Mouse (Mus musculus): ENCODE data around the gene Ptprr. TPM values are rescaled to one million over a fixed set of nuclear protein-coding genes. Genes with fewer than 3 reads are reported as not detected.

The Ptprr gene
- polyA plus RNA-seq, 1 experiment from 2014 or later: 0.20 TPM

GRCm38 (mm10) chr10:116266561-116267433 lies 248.8 kb downstream of the Ptprr start:
- no peak for ATAC-seq (ENCODE audit: insufficient number of reproducible peaks, low FRiP score, low TSS enrichment, low read depth)

GRCm38 (mm10) chr10:116267434-116267822 lies 249.4 kb downstream of the Ptprr start:
- H3K4me1 ChIP-seq (ENCODE audit: control insufficient read depth, insufficient read depth, low read length): no peaks in the 10 kb centered on the region
- DNase-seq (ENCODE audit: low spot score): no peak
- no peak overlapping the region for H3K27ac ChIP-seq (replicated peaks; ENCODE audit: low read depth, low read length)
- H3K9ac ChIP-seq (ENCODE audit: low read length): no peak overlapping the region
- ATAC-seq (ENCODE audit: insufficient number of reproducible peaks, low FRiP score, low TSS enrichment, low read depth): no peak
- WGBS: 84% methylated on average over 4 of the region's 4 CpGs
- no peaks in the 10 kb centered on the region for H3K27me3 ChIP-seq (ENCODE audit: control insufficient read depth, insufficient read depth, low read length)
- H3K4me3 ChIP-seq (ENCODE audit: low read depth, low read length): no peak overlapping the region
- H3K4me2 ChIP-seq (ENCODE audit: low read depth, severe bottlenecking): no peak overlapping the region
- no peaks in the 10 kb centered on the region for H3K9me3 ChIP-seq (ENCODE audit: control insufficient read depth, low read length)
- no peaks in the 10 kb centered on the region for H3K36me3 ChIP-seq (ENCODE audit: control insufficient read depth, insufficient read depth, low read length)

More at GRCm38 (mm10) chr10:116266561-116267433, 248.8 kb downstream of the Ptprr start:
- no peak overlapping the region for H3K9ac ChIP-seq (ENCODE audit: low read length)
- 87% methylated on average over 15 of the region's 15 CpGs for WGBS
- no peaks in the 10 kb centered on the region for H3K4me1 ChIP-seq (ENCODE audit: control insufficient read depth, insufficient read depth, low read length)
- no peak overlapping the region for H3K4me2 ChIP-seq (ENCODE audit: low read depth, severe bottlenecking)
- no peak overlapping the region for H3K27ac ChIP-seq (replicated peaks; ENCODE audit: low read depth, low read length)
- H3K9me3 ChIP-seq (ENCODE audit: control insufficient read depth, low read length): no peaks in the 10 kb centered on the region
- no peak for DNase-seq (ENCODE audit: low spot score)
- H3K27me3 ChIP-seq (ENCODE audit: control insufficient read depth, insufficient read depth, low read length): no peaks in the 10 kb centered on the region
- no peak overlapping the region for H3K4me3 ChIP-seq (ENCODE audit: low read depth, low read length)
- H3K36me3 ChIP-seq (ENCODE audit: control insufficient read depth, insufficient read depth, low read length): no peaks in the 10 kb centered on the region

DNA sequence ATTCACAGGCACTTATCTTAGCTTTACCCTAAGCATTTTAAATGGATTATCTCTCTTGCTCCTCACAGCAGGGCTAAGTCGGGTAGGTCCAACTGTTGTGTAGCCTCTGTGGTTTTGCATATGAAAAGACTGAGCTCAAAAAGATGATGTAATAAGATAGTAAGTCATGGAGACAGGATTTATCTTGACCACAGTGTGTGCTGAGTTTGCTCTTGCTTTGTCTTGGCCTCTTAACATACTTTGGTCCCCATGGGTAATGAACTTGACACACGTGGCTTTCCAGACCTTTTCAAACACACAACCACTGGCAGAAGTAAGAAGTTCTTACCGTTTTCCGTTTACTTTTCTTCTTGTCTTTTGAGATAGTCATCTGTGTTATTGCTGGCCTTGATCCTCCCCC lies 250.3 kb downstream of the Ptprr start:
- Histone ChIP-seq H3K9me3 (ENCODE audit: control insufficient read depth, low read length) (no peaks in the 10 kb centered on the region), H3K36me3 (ENCODE audit: control insufficient read depth, insufficient read depth, low read length) (no peaks in the 10 kb centered on the region), H3K9ac (ENCODE audit: low read length) (no peak overlapping the region), H3K4me3 (ENCODE audit: low read depth, low read length) (no peak overlapping the region), H3K4me2 (ENCODE audit: low read depth, severe bottlenecking) (no peak overlapping the region), H3K27me3 (ENCODE audit: control insufficient read depth, insufficient read depth, low read length) (no peaks in the 10 kb centered on the region), H3K27ac (replicated peaks; ENCODE audit: low read depth, low read length) (no peak overlapping the region), H3K4me1 (ENCODE audit: control insufficient read depth, insufficient read depth, low read length) (no peaks in the 10 kb centered on the region)
- ATAC-seq (ENCODE audit: insufficient number of reproducible peaks, low FRiP score, low TSS enrichment, low read depth) (no peak), DNase-seq (ENCODE audit: low spot score) (no peak)
- WGBS: 79% methylated on average over 4 of the region's 4 CpGs

DNA sequence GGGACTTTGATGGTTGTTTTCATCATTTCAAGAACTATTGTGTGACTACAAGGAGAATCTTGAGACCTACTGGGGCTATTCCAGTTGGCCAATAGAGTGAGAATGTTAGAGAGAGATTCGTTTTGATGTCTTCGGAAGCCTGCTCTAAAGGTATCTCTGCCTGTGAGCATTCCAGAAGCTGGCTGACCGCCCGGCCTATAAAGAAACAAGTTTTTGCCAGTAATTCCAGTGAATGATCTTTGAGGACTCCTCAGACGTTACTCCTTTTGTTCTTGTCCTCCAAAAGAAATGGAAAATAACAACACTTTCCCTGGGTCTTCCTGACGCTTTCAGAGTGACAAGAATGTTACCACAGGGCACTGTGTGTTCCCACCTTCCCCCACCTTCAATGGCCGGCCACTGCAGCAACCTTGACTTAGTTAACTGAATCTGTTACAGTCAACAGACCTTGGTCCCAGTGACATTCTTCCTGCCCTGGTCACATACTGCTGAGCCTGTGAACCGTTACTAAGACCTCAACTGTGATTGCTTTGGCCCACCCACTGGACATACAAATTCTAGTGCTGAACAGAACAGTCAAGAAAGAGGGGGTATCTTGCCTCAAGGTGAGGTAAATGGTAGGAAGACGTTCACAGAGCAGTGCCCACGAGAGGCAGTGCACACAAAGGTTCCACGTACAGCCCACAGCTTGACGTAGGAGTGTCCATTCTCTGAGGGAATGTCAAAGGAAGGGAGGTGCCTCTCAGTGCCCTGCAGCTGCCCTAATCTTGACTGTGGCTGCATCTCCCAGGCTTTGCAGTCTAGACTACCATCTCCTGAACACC lies 252.8 kb downstream of the Ptprr start:
- Histone ChIP-seq H3K4me2 (ENCODE audit: low read depth, severe bottlenecking) (no peak overlapping the region), H3K4me3 (ENCODE audit: low read depth, low read length) (no peak overlapping the region), H3K4me1 (ENCODE audit: control insufficient read depth, insufficient read depth, low read length) (no peaks in the 10 kb centered on the region), H3K36me3 (ENCODE audit: control insufficient read depth, insufficient read depth, low read length) (no peaks in the 10 kb centered on the region), H3K9ac (ENCODE audit: low read length) (no peak overlapping the region), H3K27me3 (ENCODE audit: control insufficient read depth, insufficient read depth, low read length) (no peaks in the 10 kb centered on the region), H3K9me3 (ENCODE audit: control insufficient read depth, low read length) (no peaks in the 10 kb centered on the region), H3K27ac (replicated peaks; ENCODE audit: low read depth, low read length) (no peak overlapping the region)
- ATAC-seq (ENCODE audit: insufficient number of reproducible peaks, low FRiP score, low TSS enrichment, low read depth) (no peak), DNase-seq (ENCODE audit: low spot score) (no peak)
- 85% methylated on average over 12 of the region's 12 CpGs for WGBS

DNA sequence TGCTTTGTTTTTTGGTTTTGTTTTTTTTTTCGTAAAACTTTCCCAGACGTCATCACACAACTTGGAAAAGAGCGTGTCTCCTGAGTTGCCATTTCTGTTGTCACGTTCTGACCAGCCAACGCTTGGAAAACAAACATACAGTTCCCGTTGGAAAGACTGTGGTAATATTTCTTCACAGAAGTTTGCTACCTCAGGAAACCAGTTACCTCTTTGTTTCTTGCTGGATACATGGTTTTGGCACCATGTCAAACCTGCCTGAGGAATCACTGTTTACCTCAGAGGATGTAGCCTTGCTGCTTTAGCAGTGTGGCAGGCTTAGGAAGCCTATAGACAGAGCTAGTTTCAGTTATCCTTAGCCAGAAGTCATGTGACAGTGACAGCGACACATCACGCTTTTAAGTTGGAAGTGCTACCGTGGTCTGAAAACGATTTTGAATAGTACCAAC lies 253.5 kb downstream of the Ptprr start:
- Histone ChIP-seq H3K9ac (ENCODE audit: low read length) (no peak overlapping the region), H3K27me3 (ENCODE audit: control insufficient read depth, insufficient read depth, low read length) (no peaks in the 10 kb centered on the region), H3K4me2 (ENCODE audit: low read depth, severe bottlenecking) (no peak overlapping the region), H3K27ac (replicated peaks; ENCODE audit: low read depth, low read length) (no peak overlapping the region), H3K4me1 (ENCODE audit: control insufficient read depth, insufficient read depth, low read length) (no peaks in the 10 kb centered on the region), H3K4me3 (ENCODE audit: low read depth, low read length) (no peak overlapping the region), H3K36me3 (ENCODE audit: control insufficient read depth, insufficient read depth, low read length) (no peaks in the 10 kb centered on the region), H3K9me3 (ENCODE audit: control insufficient read depth, low read length) (no peaks in the 10 kb centered on the region)
- ATAC-seq (ENCODE audit: insufficient number of reproducible peaks, low FRiP score, low TSS enrichment, low read depth): no peak
- WGBS: 92% methylated on average over 10 of the region's 10 CpGs
- no peak for DNase-seq (ENCODE audit: low spot score)

DNA sequence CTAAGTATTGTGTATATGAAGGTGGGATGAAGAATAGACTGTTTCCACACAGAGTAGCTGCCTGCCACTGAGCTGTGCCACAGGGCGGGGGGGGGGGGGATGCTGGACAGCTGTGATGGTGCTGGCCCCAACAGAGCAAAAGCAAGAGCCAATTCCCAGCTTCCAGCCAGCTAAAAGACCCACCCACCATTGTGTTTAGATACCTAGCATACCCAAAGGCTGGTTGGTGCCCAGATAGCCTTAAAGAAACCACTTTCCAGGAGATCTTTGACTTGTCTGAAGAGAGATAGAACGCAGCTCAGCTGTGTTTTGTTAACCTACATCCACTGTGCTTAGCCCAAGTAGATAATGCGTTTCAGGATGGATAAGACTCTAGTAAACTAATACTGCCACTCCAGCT lies 254.1 kb downstream of the Ptprr start:
- H3K4me3 ChIP-seq (ENCODE audit: low read depth, low read length): no peak overlapping the region
- DNase-seq (ENCODE audit: low spot score): no peak
- no peaks in the 10 kb centered on the region for H3K36me3 ChIP-seq (ENCODE audit: control insufficient read depth, insufficient read depth, low read length)
- no peak overlapping the region for H3K9ac ChIP-seq (ENCODE audit: low read length)
- 73% methylated on average over 3 of the region's 3 CpGs for WGBS
- H3K4me1 ChIP-seq (ENCODE audit: control insufficient read depth, insufficient read depth, low read length): no peaks in the 10 kb centered on the region
- no peaks in the 10 kb centered on the region for H3K27me3 ChIP-seq (ENCODE audit: control insufficient read depth, insufficient read depth, low read length)
- ATAC-seq (ENCODE audit: insufficient number of reproducible peaks, low FRiP score, low TSS enrichment, low read depth): no peak
- no peak overlapping the region for H3K4me2 ChIP-seq (ENCODE audit: low read depth, severe bottlenecking)
- no peaks in the 10 kb centered on the region for H3K9me3 ChIP-seq (ENCODE audit: control insufficient read depth, low read length)
- H3K27ac ChIP-seq (replicated peaks; ENCODE audit: low read depth, low read length): no peak overlapping the region

GRCm38 (mm10) chr10:116275280-116275679 lies 257.3 kb downstream of the Ptprr start, which contains the start of gene Ptprb:
Gene Ptprb, plus strand, starts transcription at chr10:116275523.
- H3K27me3 ChIP-seq (ENCODE audit: control insufficient read depth, insufficient read depth, low read length): no peaks in the 10 kb centered on the region
- ATAC-seq (ENCODE audit: insufficient number of reproducible peaks, low FRiP score, low TSS enrichment, low read depth): no peak
- 80% methylated on average over 7 of the region's 7 CpGs for WGBS
- H3K36me3 ChIP-seq (ENCODE audit: control insufficient read depth, insufficient read depth, low read length): no peaks in the 10 kb centered on the region
- no peaks in the 10 kb centered on the region for H3K9me3 ChIP-seq (ENCODE audit: control insufficient read depth, low read length)
- H3K4me2 ChIP-seq (ENCODE audit: low read depth, severe bottlenecking): no peak within 1 kb of the TSS
- H3K9ac ChIP-seq (ENCODE audit: low read length): no peak within 1 kb of the TSS
- no peaks in the 10 kb centered on the region for H3K4me1 ChIP-seq (ENCODE audit: control insufficient read depth, insufficient read depth, low read length)
- no peak within 1 kb of the TSS for H3K27ac ChIP-seq (replicated peaks; ENCODE audit: low read depth, low read length)
- H3K4me3 ChIP-seq (ENCODE audit: low read depth, low read length): no peak within 1 kb of the TSS
- no peak for DNase-seq (ENCODE audit: low spot score)

DNA sequence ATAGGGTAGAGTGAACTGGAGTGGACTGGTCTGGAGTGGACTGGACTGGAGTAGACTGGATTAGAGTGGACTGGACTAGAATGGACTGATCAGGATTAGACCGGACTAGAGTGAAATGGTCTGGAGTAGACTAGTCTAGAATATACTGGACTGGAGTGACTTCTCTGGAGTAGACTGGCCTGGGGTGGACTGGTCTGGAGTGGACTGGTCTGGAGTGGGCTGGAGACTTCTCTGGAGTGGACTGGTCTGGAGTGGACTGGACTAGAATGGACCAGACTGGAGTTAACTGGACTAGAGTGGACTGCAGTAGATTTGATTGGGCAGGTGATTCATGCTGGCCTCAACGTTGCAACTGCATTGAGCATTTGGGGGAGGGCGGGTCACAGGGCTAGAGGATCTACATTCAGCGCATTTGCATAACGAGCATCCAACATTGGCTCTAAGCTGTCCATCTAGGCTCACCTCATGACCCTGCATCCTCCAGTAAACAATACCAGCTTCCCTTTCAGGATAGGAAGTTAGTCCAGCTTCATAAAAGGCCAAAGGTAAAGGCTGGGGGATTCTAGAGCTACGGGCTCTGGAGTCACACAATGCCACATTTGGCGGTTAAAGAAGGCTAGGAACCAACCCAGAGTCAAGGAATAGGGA lies 268.8 kb downstream of the Ptprr start:
- WGBS: 88% methylated on average over 7 of the region's 7 CpGs
- ATAC-seq (ENCODE audit: insufficient number of reproducible peaks, low FRiP score, low TSS enrichment, low read depth): no peak

More for the DNA sequence above, 268.8 kb downstream of the Ptprr start:
- Histone ChIP-seq H3K27ac (replicated peaks; ENCODE audit: low read depth, low read length) (no peak overlapping the region), H3K36me3 (ENCODE audit: control insufficient read depth, insufficient read depth, low read length) (no peaks in the 10 kb centered on the region), H3K27me3 (ENCODE audit: control insufficient read depth, insufficient read depth, low read length) (no peaks in the 10 kb centered on the region), H3K4me3 (ENCODE audit: low read depth, low read length) (no peak overlapping the region), H3K9ac (ENCODE audit: low read length) (no peak overlapping the region), H3K9me3 (ENCODE audit: control insufficient read depth, low read length) (no peaks in the 10 kb centered on the region), H3K4me2 (ENCODE audit: low read depth, severe bottlenecking) (no peak overlapping the region), H3K4me1 (ENCODE audit: control insufficient read depth, insufficient read depth, low read length) (no peaks in the 10 kb centered on the region)
- no peak for DNase-seq (ENCODE audit: low spot score)

Data from limb, embryonic 11.5 days (tissue).